8 mouse cellular contexts compared by ENCODE assay signal in the genomic region with DNA sequence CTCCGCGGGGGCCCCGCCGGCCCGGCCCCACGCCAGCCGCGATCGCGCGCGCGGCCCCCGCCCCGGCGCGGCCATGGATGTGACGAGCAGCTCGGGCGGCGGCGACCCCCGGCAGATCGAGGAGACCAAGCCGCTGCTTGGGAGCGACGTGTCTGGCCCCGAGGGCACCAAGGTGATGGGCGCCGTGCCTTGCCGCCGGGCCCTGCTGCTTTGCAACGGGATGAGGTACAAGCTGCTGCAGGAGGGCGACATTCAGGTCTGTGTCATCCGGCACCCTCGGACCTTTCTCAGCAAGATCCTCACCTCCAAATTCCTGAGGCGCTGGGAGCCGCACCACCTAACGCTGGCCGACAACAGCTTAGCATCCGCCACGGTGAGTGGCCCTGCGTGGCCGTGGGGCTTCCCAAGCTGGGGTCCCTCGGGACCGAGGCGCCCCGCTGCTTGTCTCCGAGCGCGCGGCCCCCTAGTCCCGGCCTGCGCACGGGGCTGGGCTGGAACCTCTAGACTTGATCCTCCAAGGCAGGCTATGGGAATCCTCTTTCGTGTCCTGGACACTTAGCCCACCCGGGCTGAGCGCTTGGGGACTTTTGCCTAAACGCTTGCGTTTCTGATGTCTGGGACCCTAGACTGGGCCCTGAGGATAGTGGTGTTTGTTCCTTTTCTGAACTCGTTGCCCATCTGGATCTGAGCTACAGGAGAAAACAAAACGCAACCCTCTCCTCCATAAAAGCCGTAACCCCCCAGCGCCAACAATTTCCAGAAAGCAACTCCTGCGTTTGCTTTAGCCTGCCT. TPM values are rescaled to one million over a fixed set of nuclear protein-coding genes. Genes with fewer than 3 reads are reported as not detected.
DNase-seq lines count a peak whose midpoint lies in the region; ATAC-seq lines count a peak whose summit lies in the region.

Gene Cmip (plus strand): TSS at position 36 of the 792 bp plus-strand sequence.

- H3K36me3 ChIP-seq in forebrain, embryonic 15.5 days, result no peaks in the 10 kb centered on the region
- peaks cover 31% of the 10 kb centered on the region for H3K36me3 ChIP-seq in megakaryocyte, embryonic 14.5 days (replicated peaks; ENCODE audit: low read length)

- DNase-seq in right cerebral cortex, adult 18-20 months, result peak; percentile 39
- no peak for DNase-seq in right cerebral cortex, postnatal 36 days (ENCODE audit: low spot score in 2 of 2)
- DNase-seq in cerebellum, adult 11 months, result peak; percentile 44
- DNase-seq in layer of hippocampus, postnatal 36 days, result peak; percentile 49 to 52
- peak; percentile 55 to 57 for DNase-seq in spleen, postnatal 36 days (ENCODE audit: low spot score in 2 of 2)

- H3K27me3 ChIP-seq in forebrain, embryonic 15.5 days, result no peaks in the 10 kb centered on the region
- H3K27me3 ChIP-seq in megakaryocyte, embryonic 14.5 days (replicated peaks), result no peaks in the 10 kb centered on the region

- H3K4me2 ChIP-seq in forebrain, embryonic 15.5 days (replicated peaks), result peak within 1 kb of the TSS; percentile 90

- ATAC-seq in forebrain, embryonic 15.5 days (replicated peaks), result peak; percentile 14
- no peak for ATAC-seq in hematopoietic stem cell, adult 5-6 weeks (replicated peaks in 1 of 2; ENCODE audit: insufficient read depth in 1 of 2, low FRiP score in 2 of 2, low TSS enrichment in 1 of 2, low read depth in 1 of 2, poor library complexity in 2 of 2, severe bottlenecking in 2 of 2)

- WGBS in forebrain, embryonic 15.5 days, result under 1% methylated on average over 54 of the region's 65 CpGs

- peaks cover 38% of the 10 kb centered on the region for H3K4me1 ChIP-seq in forebrain, embryonic 15.5 days
- H3K4me1 ChIP-seq in megakaryocyte, embryonic 14.5 days, result peaks cover 80% of the 10 kb centered on the region

- no peaks in the 10 kb centered on the region for H3K9me3 ChIP-seq in forebrain, embryonic 15.5 days
- no peaks in the 10 kb centered on the region for H3K9me3 ChIP-seq in megakaryocyte, embryonic 14.5 days

- peak within 1 kb of the TSS; percentile 73 for H3K4me3 ChIP-seq in forebrain, embryonic 15.5 days
- H3K4me3 ChIP-seq in megakaryocyte, embryonic 14.5 days (replicated peaks), result peak within 1 kb of the TSS; percentile 100

- peak within 1 kb of the TSS; percentile 79 for H3K9ac ChIP-seq in forebrain, embryonic 15.5 days (replicated peaks)

- peak within 1 kb of the TSS; percentile 91 for H3K27ac ChIP-seq in forebrain, embryonic 15.5 days (replicated peaks)

RNA-seq across cellular contexts. Expression of gene Cmip, which starts in this region (rescaled TPM):
- 83.8 and 113 TPM in 2 replicates for polyA plus RNA-seq in forebrain, embryonic 15.5 days (2015; fragmentation: Nextera tagmentation; extraction: Ambion mirVana)
- 11.1 and 16.3 TPM in 2 replicates for total RNA-seq in hematopoietic stem cell, adult 5-6 weeks (2017)
- total RNA-seq in layer of hippocampus, postnatal 36 days (2021), result 100 to 1,000 TPM; 278 to 289 TPM
- 92.3 and 120 TPM in 2 replicates for polyA plus RNA-seq in megakaryocyte, embryonic 14.5 days (2012; ENCODE audit: insufficient read depth, low replicate concordance)

Comparison
In these comparisons a context has a peak if more than half of its experiments do, and no peak if none do; other contexts are left out.
1. RNA of gene Cmip (total RNA-seq): 278 to 289 TPM in layer of hippocampus, postnatal 36 days; 11.1 to 16.3 TPM in hematopoietic stem cell, adult 5-6 weeks; every median in the first group is over 10 times any median in the second.
2. DNase-seq: peak in right cerebral cortex, adult 18-20 months (single experiment), cerebellum, adult 11 months (single experiment), layer of hippocampus, postnatal 36 days (2 of 2) and spleen, postnatal 36 days (2 of 2); none in right cerebral cortex, postnatal 36 days (0 of 2).